Mouse (Mus musculus) thymus, postnatal 10 days (tissue): ENCODE data around the gene Rps12-ps3.

ENCODE experiments used
- DNase-seq, 2 experiments: peaks; one replicate each; pipeline ENCODE4 v3.0.0; 2021; ENCODE audit warnings: low spot score in 2 of 2

The Rps12-ps3 gene

GRCm38 (mm10) chr19:59351151-59351889 lies 29.2 kb downstream of the Rps12-ps3 start:
- no peak for DNase-seq

GRCm38 (mm10) chr19:59352760-59353159 lies 30.7 kb downstream of the Rps12-ps3 start:
- no peak for DNase-seq

GRCm38 (mm10) chr19:59354906-59355305 lies 32.8 kb downstream of the Rps12-ps3 start:
- DNase-seq = no peak

GRCm38 (mm10) chr19:59356388-59356787 lies 34.3 kb downstream of the Rps12-ps3 start:
- DNase-seq = no peak

GRCm38 (mm10) chr19:59356843-59357595 lies 34.9 kb downstream of the Rps12-ps3 start:
- no peak for DNase-seq

- no peak for DNase-seq
These were observed 35.8 kb downstream of the Rps12-ps3 start for GRCm38 (mm10) chr19:59357878-59358277.

- DNase-seq = no peak
These were observed 37.1 kb downstream of the Rps12-ps3 start for GRCm38 (mm10) chr19:59359202-59359601.

GRCm38 (mm10) chr19:59360486-59360896 lies 38.4 kb downstream of the Rps12-ps3 start:
- no peak for DNase-seq

GRCm38 (mm10) chr19:59362646-59363045 lies 40.6 kb downstream of the Rps12-ps3 start:
- DNase-seq = no peak

GRCm38 (mm10) chr19:59363666-59364065 lies 41.6 kb downstream of the Rps12-ps3 start:
- no peak for DNase-seq

- no peak for DNase-seq
These were observed 44.6 kb downstream of the Rps12-ps3 start for GRCm38 (mm10) chr19:59366724-59367123.

GRCm38 (mm10) chr19:59367892-59368291 lies 45.8 kb downstream of the Rps12-ps3 start:
- DNase-seq = no peak

GRCm38 (mm10) chr19:59371016-59371415 lies 48.9 kb downstream of the Rps12-ps3 start:
- no peak for DNase-seq
